In the genomic region with DNA sequence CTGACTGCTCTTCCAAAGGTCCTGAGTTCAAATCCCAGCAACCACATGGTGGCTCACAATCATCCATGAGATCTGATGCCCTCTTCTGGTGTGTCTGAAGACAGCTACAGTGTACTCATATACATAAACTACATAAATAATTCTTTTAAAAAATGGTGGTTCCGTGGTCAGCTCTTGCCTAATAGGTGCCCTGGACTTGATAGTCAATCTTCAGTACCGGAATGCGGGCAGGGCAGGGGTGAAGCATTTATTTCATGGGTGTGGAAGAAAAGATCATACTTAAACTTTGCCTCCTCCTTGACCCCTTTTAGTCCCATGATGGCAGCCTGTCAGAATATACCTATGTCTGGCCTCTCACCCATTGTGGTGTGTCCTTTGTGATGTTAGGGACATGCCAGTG, we compare ENCODE assay signal across 18 mouse cellular contexts. TPM values are rescaled to one million over a fixed set of nuclear protein-coding genes. Genes with fewer than 3 reads are reported as not detected.
DNase-seq lines count a peak whose midpoint lies in the region; ATAC-seq and TF ChIP-seq lines count a peak whose summit lies in the region.
"Had no signal": no experiment of that assay in that cellular context is flagged by ENCODE, and none has a peak within 500 bp of the region (broad histone marks: within the 10 kb centered on the region; RNA-seq: fewer than 3 reads in every experiment).

No protein-coding gene starts in this region.

- H3K4me3 ChIP-seq in gastrocnemius, adult 2 months = no peak overlapping the region
- peak overlapping the region; percentile 23 for H3K4me3 ChIP-seq in megakaryocyte, embryonic 14.5 days (replicated peaks)
- no peak overlapping the region for H3K4me3 ChIP-seq in embryonic fibroblast, embryonic 13.5 days (ENCODE audit: insufficient read depth, low read length)
- H3K4me3 ChIP-seq: forebrain, embryonic 12.5 days; heart, embryonic 12.5 days; hindbrain, embryonic 12.5 days; intestine, embryonic 15.5 days had no signal

- no peaks in the 10 kb centered on the region for H3K27me3 ChIP-seq in megakaryocyte, embryonic 14.5 days (replicated peaks)
- H3K27me3 ChIP-seq: forebrain, embryonic 12.5 days; intestine, embryonic 15.5 days had no signal

- peaks cover 92% of the 10 kb centered on the region for H3K4me1 ChIP-seq in megakaryocyte, embryonic 14.5 days
- H3K4me1 ChIP-seq in embryonic fibroblast, embryonic 13.5 days (ENCODE audit: control insufficient read depth, insufficient read depth, low read length) = peaks cover 8% of the 10 kb centered on the region; the same call in 1 of the 2 replicates

- no peak for TF ChIP-seq POLR2A in embryonic fibroblast, embryonic 13.5 days (IDR thresholded peaks at IDR 0.05; ENCODE audit: low read depth, low read length)

- H3K9me3 ChIP-seq in megakaryocyte, embryonic 14.5 days = no peaks in the 10 kb centered on the region
- H3K9me3 ChIP-seq: forebrain, embryonic 12.5 days; G1E; heart, embryonic 12.5 days; hindbrain, embryonic 12.5 days; intestine, embryonic 15.5 days had no signal

- H3K27ac ChIP-seq in gastrocnemius, adult 2 months = peak overlapping the region; percentile 55; the same call in 1 of the 2 replicates
- peak overlapping the region; percentile 69; the same call in 1 of the 2 replicates for H3K27ac ChIP-seq in embryonic fibroblast, embryonic 13.5 days (ENCODE audit: insufficient read depth, low read length)
- H3K27ac ChIP-seq: forebrain, embryonic 12.5 days; hindbrain, embryonic 12.5 days; intestine, embryonic 15.5 days had no signal

- intact Hi-C loops in gastrocnemius, adult 2 months (cut with DNase I) = no loop called here

- H3K36me3 ChIP-seq in megakaryocyte, embryonic 14.5 days (replicated peaks; ENCODE audit: low read length) = peaks cover 98% of the 10 kb centered on the region

- TF ChIP-seq CTCF in gastrocnemius, adult 2 months (IDR thresholded peaks at IDR 0.05) = no peak
- no peak for TF ChIP-seq CTCF in embryonic fibroblast, embryonic 13.5 days (IDR thresholded peaks at IDR 0.05; ENCODE audit: borderline replicate concordance, insufficient read depth, low read length)

- DNase-seq in gastrocnemius, adult 2 months = no peak
- no peak for DNase-seq in gastrocnemius, adult 18-20 months (ENCODE audit: low spot score)
- DNase-seq in cerebellum, postnatal 36 days = no peak
- no peak for DNase-seq in spleen, postnatal 14 days (ENCODE audit: low spot score in 2 of 2)
- DNase-seq: cerebellum, adult 18-20 months; cerebellum, adult 9-11 months had no signal

- ATAC-seq in megakaryocyte, adult 5-6 weeks (ENCODE audit: poor library complexity, severe bottlenecking) = no peak
- ATAC-seq: CD4-positive, CD25-positive, alpha-beta regulatory T cell, adult 4 months; forebrain, embryonic 16.5 days; intestine, embryonic 15.5 days had no signal

RNA-seq across cellular contexts. Expression of a gene that starts 5.6 kb away (rescaled TPM):
- under 1 TPM; 0.67 to 0.79 TPM for total RNA-seq in gastrocnemius, adult 2 months (2021)
- 1 to 10 TPM in 1 of 2 experiments, under 1 TPM in 1; 0.39 to 2.2 TPM for total RNA-seq in gastrocnemius, adult 18-20 months (2021)
- polyA plus RNA-seq in megakaryocyte, embryonic 14.5 days (2012; ENCODE audit: insufficient read depth, low replicate concordance) = 56.9 and 66.7 TPM in 2 replicates
- 16.0 and 18.1 TPM in 2 replicates for total RNA-seq in megakaryocyte, adult 5-6 weeks (2015)
- 14.5 and 16.6 TPM in 2 replicates for total RNA-seq in megakaryocyte, adult 5-6 weeks (2017)
- polyA plus RNA-seq in embryonic fibroblast, embryonic 13.5 days (2011; ENCODE audit: insufficient read length, low read depth, missing spikeins) = 1.4 and 1.6 TPM in 2 replicates

RNA-seq across cellular contexts. Expression of a gene that starts 12.0 kb away (rescaled TPM):
- 100 to 1,000 TPM; 290 to 400 TPM for total RNA-seq in gastrocnemius, adult 2 months (2021)
- 100 to 1,000 TPM; 334 to 349 TPM for total RNA-seq in gastrocnemius, adult 18-20 months (2021)
- 823 and 866 TPM in 2 replicates for polyA plus RNA-seq in megakaryocyte, embryonic 14.5 days (2012; ENCODE audit: insufficient read depth, low replicate concordance)
- total RNA-seq in megakaryocyte, adult 5-6 weeks (2015) = 113 and 140 TPM in 2 replicates
- total RNA-seq in megakaryocyte, adult 5-6 weeks (2017) = 322 and 392 TPM in 2 replicates
- polyA plus RNA-seq in embryonic fibroblast, embryonic 13.5 days (2011; ENCODE audit: insufficient read length, low read depth, missing spikeins) = 520 and 588 TPM in 2 replicates

RNA-seq across cellular contexts. Expression of a gene that starts 20.3 kb away (rescaled TPM):
- not detected for total RNA-seq in gastrocnemius, adult 2 months (2021)
- under 1 TPM; 0.37 to 0.71 TPM for total RNA-seq in gastrocnemius, adult 18-20 months (2021)
- polyA plus RNA-seq in megakaryocyte, embryonic 14.5 days (2012; ENCODE audit: insufficient read depth, low replicate concordance) = not detected in 2 replicates
- total RNA-seq in megakaryocyte, adult 5-6 weeks (2015) = not detected in 2 replicates
- 0.48 TPM in 1 of 2 replicates, not detected in the other for total RNA-seq in megakaryocyte, adult 5-6 weeks (2017)
- polyA plus RNA-seq in embryonic fibroblast, embryonic 13.5 days (2011; ENCODE audit: insufficient read length, low read depth, missing spikeins) = 24.1 and 24.7 TPM in 2 replicates
- total RNA-seq: G1E; gastrocnemius, postnatal 25 days had no signal
- polyA plus RNA-seq: CD4-positive, CD25-positive, alpha-beta regulatory T cell, adult 4 months; G1E had no signal

RNA-seq across cellular contexts. Expression of a gene that starts 32.6 kb away (rescaled TPM):
- under 1 TPM; 0.74 to 0.86 TPM for total RNA-seq in gastrocnemius, adult 2 months (2021)
- under 1 TPM; 0.50 to 0.64 TPM for total RNA-seq in gastrocnemius, adult 18-20 months (2021)
- polyA plus RNA-seq in megakaryocyte, embryonic 14.5 days (2012; ENCODE audit: insufficient read depth, low replicate concordance) = not detected in 2 replicates
- total RNA-seq in megakaryocyte, adult 5-6 weeks (2015) = not detected in 2 replicates
- not detected in 2 replicates for total RNA-seq in megakaryocyte, adult 5-6 weeks (2017)
- 0.73 and 1.3 TPM in 2 replicates for polyA plus RNA-seq in embryonic fibroblast, embryonic 13.5 days (2011; ENCODE audit: insufficient read length, low read depth, missing spikeins)
- total RNA-seq: granulocyte monocyte progenitor cell, adult 5-6 weeks had no signal
- polyA plus RNA-seq: CD4-positive, CD25-positive, alpha-beta regulatory T cell, adult 4 months; G1E had no signal

RNA-seq across cellular contexts. Expression of a gene that starts 36.8 kb away (rescaled TPM):
- total RNA-seq in gastrocnemius, adult 2 months (2021) = 1 to 10 TPM in 1 of 2 experiments, under 1 TPM in 1; 0.99 to 1.7 TPM
- total RNA-seq in gastrocnemius, adult 18-20 months (2021) = 1 to 10 TPM in 1 of 2 experiments, under 1 TPM in 1; 0.89 to 1.6 TPM
- 3.3 and 10.9 TPM in 2 replicates for polyA plus RNA-seq in megakaryocyte, embryonic 14.5 days (2012; ENCODE audit: insufficient read depth, low replicate concordance)
- total RNA-seq in megakaryocyte, adult 5-6 weeks (2015) = 0.09 and 0.23 TPM in 2 replicates
- 0.15 and 0.16 TPM in 2 replicates for total RNA-seq in megakaryocyte, adult 5-6 weeks (2017)
- polyA plus RNA-seq in embryonic fibroblast, embryonic 13.5 days (2011; ENCODE audit: insufficient read length, low read depth, missing spikeins) = 34.8 and 37.3 TPM in 2 replicates
- polyA plus RNA-seq: CD4-positive, CD25-positive, alpha-beta regulatory T cell, adult 4 months had no signal

Comparison
In these comparisons a context has a peak if more than half of its experiments do, and no peak if none do; other contexts are left out.
1. RNA of a gene that starts 5.6 kb away (total RNA-seq): 14.5 to 18.1 TPM in megakaryocyte, adult 5-6 weeks; 0.39 to 2.2 TPM in gastrocnemius, adult 18-20 months and 0.67 to 0.79 TPM in gastrocnemius, adult 2 months; every median in the first group is over 4 times any median in the second.